Mouse (Mus musculus) MEL (cell line): Measurements from ENCODE around the gene Gng7. TPM values are rescaled to one million over a fixed set of nuclear protein-coding genes. Genes with fewer than 3 reads are reported as not detected.

Source experiments
- DNase-seq: peaks from one replicate; pipeline ENCODE4 v3.0.0; 2011; ENCODE audit warnings: low read depth, low spot score
- H3K27ac ChIP-seq: 2 replicates; pipeline ENCODE4 v1.5.1; 2012; ENCODE audit warnings: low read depth, mild to moderate bottlenecking, control low read depth, low read length, moderate library complexity; ENCODE audit not compliant: control insufficient read depth
- H3K27me3 ChIP-seq, 2 experiments: fragments of 150-350 bp in 1 of 2; sonication (generic) in 1 of 2; 2 replicates each; pipeline ENCODE4 v1.6.1; 2012; ENCODE audit warnings: low read length in 2 of 2, mild to moderate bottlenecking in 2 of 2, improper control_type of control experiment in 1 of 2, moderate library complexity in 1 of 2; ENCODE audit not compliant: insufficient read depth in 2 of 2, control insufficient read depth in 1 of 2
- H3K36me3 ChIP-seq, 2 experiments: 2 replicates each; pipeline ENCODE4 v1.6.1; 2012 to 2014; ENCODE audit warnings: low read length in 2 of 2, improper control_type of control experiment in 1 of 2, inconsistent platforms in 1 of 2, mild to moderate bottlenecking in 1 of 2; ENCODE audit not compliant: insufficient read depth in 2 of 2, control insufficient read depth in 1 of 2
- H3K4me1 ChIP-seq, 2 experiments: fragments of 150-350 bp in 1 of 2; sonication (generic) in 1 of 2; 2 replicates each; pipeline ENCODE4 v1.6.1; 2012; ENCODE audit warnings: low read length in 2 of 2, improper control_type of control experiment in 1 of 2, mild to moderate bottlenecking in 1 of 2; ENCODE audit not compliant: insufficient read depth in 2 of 2, control insufficient read depth in 1 of 2
- H3K4me3 ChIP-seq, 2 experiments: fragments of 150-350 bp in 1 of 2; sonication (generic) in 1 of 2; 2 replicates each; pipeline ENCODE4 v1.5.1; 2012; ENCODE audit warnings: low read depth in 2 of 2, low read length in 2 of 2, mild to moderate bottlenecking in 2 of 2, moderate library complexity in 2 of 2, control low read depth in 1 of 2, improper control_type of control experiment in 1 of 2; ENCODE audit not compliant: control insufficient read depth in 1 of 2, insufficient read depth in 1 of 2
- H3K79me2 ChIP-seq: 2 replicates; pipeline ENCODE4 v1.6.1; 2012; ENCODE audit warnings: mild to moderate bottlenecking, low read length, moderate library complexity; ENCODE audit not compliant: control insufficient read depth, poor library complexity, insufficient read depth
- H3K9ac ChIP-seq: 2 replicates; pipeline ENCODE4 v1.6.1; 2012; ENCODE audit warnings: low read depth, mild to moderate bottlenecking, control low read depth, low read length, moderate library complexity; ENCODE audit not compliant: control insufficient read depth, poor library complexity, severe bottlenecking
- H3K9me3 ChIP-seq: fragments of 150-350 bp; sonication (generic); replicated peaks from 2 replicates; pipeline ENCODE4 v1.6.1; 2012; ENCODE audit warnings: mild to moderate bottlenecking, low read length, improper control_type of control experiment, moderate library complexity; ENCODE audit not compliant: insufficient read depth
- CHD2 ChIP-seq: IDR thresholded peaks from 2 replicates; pipeline ENCODE4 v1.6.1; 2011; ENCODE audit warnings: low read length, improper control_type of control experiment
- CTCF ChIP-seq, 3 experiments: IDR thresholded peaks in 2 of 3; conservative IDR thresholded peaks in 1 of 3; 2 replicates each; pipeline ENCODE4 v1.5.1; 2011 to 2012; ENCODE audit warnings: low read length in 3 of 3, low read depth in 2 of 3, mild to moderate bottlenecking in 2 of 3, improper control_type of control experiment in 1 of 3, inconsistent platforms in 1 of 3, mixed read lengths in 1 of 3, moderate library complexity in 1 of 3; ENCODE audit not compliant: control insufficient read depth in 1 of 3, insufficient read depth in 1 of 3, poor library complexity in 1 of 3, severe bottlenecking in 1 of 3
- E2F4 ChIP-seq: IDR thresholded peaks from 2 replicates; pipeline ENCODE4 v1.6.1; 2011; ENCODE audit warnings: low read depth, low read length, improper control_type of control experiment, borderline replicate concordance
- EP300 ChIP-seq, 2 experiments: IDR thresholded peaks; 2 replicates each; pipeline ENCODE4 v1.6.1; 2011; ENCODE audit warnings: improper control_type of control experiment in 2 of 2, low read length in 2 of 2, low read depth in 1 of 2, mild to moderate bottlenecking in 1 of 2
- GABPA ChIP-seq: IDR thresholded peaks from 2 replicates; pipeline ENCODE4 v1.6.1; 2012; ENCODE audit warnings: low read depth, mild to moderate bottlenecking, inconsistent platforms, low read length, improper control_type of control experiment, moderate library complexity
- HCFC1 ChIP-seq: IDR thresholded peaks from 2 replicates; pipeline ENCODE4 v1.6.1; 2012; ENCODE audit warnings: low read depth, mild to moderate bottlenecking, inconsistent platforms, low read length, improper control_type of control experiment, moderate library complexity
- KAT2A ChIP-seq: conservative IDR thresholded peaks from 2 replicates; pipeline ENCODE4 v1.6.1; 2012; ENCODE audit warnings: low read depth, low read length, improper control_type of control experiment, inconsistent platforms
- MAZ ChIP-seq: IDR thresholded peaks from 2 replicates; pipeline ENCODE4 v1.6.1; 2012; ENCODE audit warnings: low read depth, mild to moderate bottlenecking, inconsistent platforms, low read length, improper control_type of control experiment
- MYC ChIP-seq: IDR thresholded peaks from 2 replicates; pipeline ENCODE4 v1.6.1; 2011; ENCODE audit warnings: low read depth, mild to moderate bottlenecking, low read length, improper control_type of control experiment, moderate library complexity
- POLR2A ChIP-seq, 2 experiments: IDR thresholded peaks; 2 replicates each; pipeline ENCODE4 v1.6.1; 2011 to 2012; ENCODE audit warnings: low read length in 2 of 2, mild to moderate bottlenecking in 2 of 2, control low read depth in 1 of 2, improper control_type of control experiment in 1 of 2, low read depth in 1 of 2, moderate library complexity in 1 of 2; ENCODE audit not compliant: control insufficient read depth in 1 of 2, insufficient read depth in 1 of 2, poor library complexity in 1 of 2
- POLR2AphosphoS5 ChIP-seq: IDR thresholded peaks from 2 replicates; pipeline ENCODE4 v1.6.1; 2012; ENCODE audit warnings: low read depth, borderline replicate concordance, mild to moderate bottlenecking, inconsistent platforms, low read length, moderate library complexity, mixed read lengths
- RAD21 ChIP-seq: IDR thresholded peaks from 2 replicates; pipeline ENCODE4 v1.6.1; 2011; ENCODE audit warnings: mild to moderate bottlenecking, low read depth, low read length, improper control_type of control experiment
- SMC3 ChIP-seq: IDR thresholded peaks from 2 replicates; pipeline ENCODE4 v1.6.1; 2011; ENCODE audit warnings: low read depth, low read length, improper control_type of control experiment
- TCF12 ChIP-seq: IDR thresholded peaks from 2 replicates; pipeline ENCODE4 v1.6.1; 2014; ENCODE audit warnings: low read depth, mild to moderate bottlenecking, inconsistent platforms, low read length, improper control_type of control experiment, moderate library complexity
- USF1 ChIP-seq: IDR thresholded peaks from 2 replicates; pipeline ENCODE4 v1.6.1; 2014; ENCODE audit warnings: low read depth, mild to moderate bottlenecking, inconsistent platforms, low read length, improper control_type of control experiment, moderate library complexity
- USF2 ChIP-seq, 2 experiments: IDR thresholded peaks; 2 replicates each; pipeline ENCODE4 v1.6.1; 2011 to 2012; ENCODE audit warnings: improper control_type of control experiment in 2 of 2, low read length in 2 of 2, borderline replicate concordance in 1 of 2, inconsistent platforms in 1 of 2, low read depth in 1 of 2, mild to moderate bottlenecking in 1 of 2; ENCODE audit not compliant: insufficient read depth in 1 of 2
- ZC3H11A ChIP-seq: IDR thresholded peaks from 2 replicates; pipeline ENCODE4 v1.6.1; 2012; ENCODE audit warnings: low read depth, mild to moderate bottlenecking, inconsistent platforms, low read length, improper control_type of control experiment
- ZMIZ1 ChIP-seq: IDR thresholded peaks from 2 replicates; pipeline ENCODE4 v1.6.1; 2012; ENCODE audit warnings: low read depth, mild to moderate bottlenecking, inconsistent platforms, low read length, improper control_type of control experiment, moderate library complexity
- ZNF384 ChIP-seq: IDR thresholded peaks from 2 replicates; pipeline ENCODE4 v1.6.1; 2012; ENCODE audit warnings: low read depth, mild to moderate bottlenecking, inconsistent platforms, low read length, improper control_type of control experiment
- polyA plus RNA-seq, 2 experiments: library from polyadenylated mRNA; stranded (reverse) in 1 of 2; unstranded in 1 of 2; fragments of >175 nt in 1 of 2; fragments of >200 nt in 1 of 2; gene quantifications; 2 replicates each; pipeline versions ENCODE4 v1.2.1 to v1.2.4; 2012; ENCODE audit warnings: low replicate concordance in 2 of 2, low read depth in 1 of 2; ENCODE audit not compliant: insufficient read length in 2 of 2, insufficient read depth in 1 of 2, missing spikeins in 1 of 2
- total RNA-seq: library from RNA; depleted of rRNA; stranded (reverse); fragments of 300-350 nt; gene quantifications from 2 replicates; pipeline ENCODE4 v1.2.3, GENCODE M21; 2012

Gng7 gene
- total and polyA plus RNA-seq, 3 experiments, result 1.3 to 6.2 TPM; not detected in 1

DNA sequence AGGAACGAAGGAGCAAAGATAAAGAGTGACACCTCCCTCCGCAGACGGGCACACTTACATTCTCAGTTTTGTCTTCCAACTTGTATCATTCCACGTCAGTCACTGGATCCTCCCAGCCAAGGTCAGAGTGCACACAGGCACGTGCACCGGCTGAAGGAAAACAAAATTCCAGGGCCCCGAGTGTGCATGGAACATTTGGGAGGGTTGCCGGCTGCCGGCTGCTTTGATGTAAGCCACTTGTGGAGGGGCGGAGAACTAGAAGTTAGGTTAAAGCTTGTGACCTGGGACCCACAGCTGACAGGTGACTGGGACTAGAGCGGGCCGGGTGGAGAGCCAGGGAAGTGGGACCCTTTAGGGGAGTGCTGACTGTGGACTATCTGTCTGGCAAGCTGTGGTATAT lies 48.4 kb downstream of the Gng7 start:
- no peak for DNase-seq
- H3K4me3 ChIP-seq, result no peak overlapping the region
- no peak for TF ChIP-seq USF1
- TF ChIP-seq POLR2A (IDR thresholded peaks at IDR 0.05; ENCODE audit: control insufficient read depth in 1 of 2, insufficient read depth in 1 of 2, low read depth in 1 of 2, low read length in 2 of 2, poor library complexity in 1 of 2), result no peak
- TF ChIP-seq SMC3, result no peak
- TF ChIP-seq ZC3H11A, result no peak
- no peak for TF ChIP-seq EP300 (IDR thresholded peaks at IDR 0.05; ENCODE audit: low read depth in 1 of 2, low read length in 2 of 2)
- TF ChIP-seq CTCF (IDR thresholded peaks at IDR 0.05 in 2 of 3, conservative IDR thresholded peaks at IDR 0.05 in 1 of 3; ENCODE audit: control insufficient read depth in 1 of 3, insufficient read depth in 1 of 3, low read depth in 2 of 3, low read length in 3 of 3, poor library complexity in 1 of 3, severe bottlenecking in 1 of 3), result no peak
- no peak for TF ChIP-seq TCF12
- no peak for TF ChIP-seq MYC
- TF ChIP-seq E2F4, result no peak
- TF ChIP-seq MAZ, result no peak
- TF ChIP-seq RAD21, result no peak
- no peak for TF ChIP-seq USF2 (IDR thresholded peaks at IDR 0.05; ENCODE audit: borderline replicate concordance in 1 of 2, insufficient read depth in 1 of 2, low read depth in 1 of 2, low read length in 2 of 2)
- no peak for TF ChIP-seq KAT2A
- no peak for TF ChIP-seq HCFC1
- no peak for TF ChIP-seq ZNF384
- no peak for TF ChIP-seq POLR2AphosphoS5
- no peak for TF ChIP-seq ZMIZ1
- no peak for TF ChIP-seq CHD2
- H3K27me3 ChIP-seq, result no peaks in the 10 kb centered on the region
- no peaks in the 10 kb centered on the region for H3K79me2 ChIP-seq
- H3K27ac ChIP-seq, result no peak overlapping the region
- H3K9ac ChIP-seq, result no peak overlapping the region
- no peaks in the 10 kb centered on the region for H3K36me3 ChIP-seq
- H3K4me1 ChIP-seq, result no peaks in the 10 kb centered on the region
- no peaks in the 10 kb centered on the region for H3K9me3 ChIP-seq

- H3K4me3 ChIP-seq, result no peak overlapping the region
- H3K27ac ChIP-seq, result no peak overlapping the region
- no peak for DNase-seq
- H3K36me3 ChIP-seq, result no peaks in the 10 kb centered on the region
- H3K9ac ChIP-seq, result no peak overlapping the region
- no peak for TF ChIP-seq GABPA
- H3K4me1 ChIP-seq, result no peaks in the 10 kb centered on the region
- H3K9me3 ChIP-seq, result no peaks in the 10 kb centered on the region
- H3K27me3 ChIP-seq, result no peaks in the 10 kb centered on the region
- no peaks in the 10 kb centered on the region for H3K79me2 ChIP-seq
Measured at GRCm38 (mm10) chr10:80963031-80963975, 51.4 kb downstream of the Gng7 start.
